Mouse (Mus musculus) embryonic facial prominence, embryonic 14.5 days (tissue): ENCODE results near the gene Hormad1. TPM values are rescaled to one million over a fixed set of nuclear protein-coding genes. Genes with fewer than 3 reads are reported as not detected.
"Not testable (repeated sequence)": the region's sequence is repeated elsewhere in the genome, so short reads cannot be mapped to it uniquely, and the experiment has no call there.

Source experiments
- ATAC-seq: fragments of 200-750 bp; cut with Nextera tagmentation; 2 replicates; pipeline ENCODE4 v1.8.0; 2017; ENCODE audit warnings: low read depth, moderate number of reproducible peaks, moderate TSS enrichment
- DNase-seq: peaks from one replicate; pipeline ENCODE4 v3.0.0-alpha.2; 2015; ENCODE audit warnings: low spot score
- H3K27ac ChIP-seq: fragments of 300-500 bp; sonication (generic); replicated peaks from 2 replicates; pipeline ENCODE4 v1.5.1; 2014; ENCODE audit warnings: low read depth, mild to moderate bottlenecking, low read length, moderate library complexity
- H3K27me3 ChIP-seq: fragments of 300-500 bp; sonication (generic); replicated peaks from 2 replicates; pipeline ENCODE4 v1.6.1; 2014; ENCODE audit warnings: low read length; ENCODE audit not compliant: control insufficient read depth, insufficient read depth
- H3K36me3 ChIP-seq: fragments of 300-500 bp; sonication (generic); 2 replicates; pipeline ENCODE4 v1.6.1; 2014; ENCODE audit warnings: low read length, mixed read lengths; ENCODE audit not compliant: control insufficient read depth, insufficient read depth
- H3K4me1 ChIP-seq: fragments of 300-500 bp; sonication (generic); 2 replicates; pipeline ENCODE4 v1.6.1; 2014; ENCODE audit warnings: antibody characterized with exemption, low read length; ENCODE audit not compliant: control insufficient read depth, insufficient read depth
- H3K4me2 ChIP-seq: fragments of 300-500 bp; sonication (generic); 2 replicates; pipeline ENCODE4 v1.6.1; 2014; ENCODE audit warnings: low read depth, mild to moderate bottlenecking, low read length, moderate library complexity, mixed read lengths
- H3K4me3 ChIP-seq: fragments of 300-500 bp; sonication (generic); 2 replicates; pipeline ENCODE4 v1.5.1; 2014; ENCODE audit warnings: low read depth, mild to moderate bottlenecking, low read length
- H3K9ac ChIP-seq: fragments of 300-500 bp; sonication (generic); 2 replicates; pipeline ENCODE4 v1.6.1; 2014; ENCODE audit warnings: low read depth, mild to moderate bottlenecking, low read length, moderate library complexity, mixed read lengths
- H3K9me3 ChIP-seq: fragments of 300-500 bp; sonication (generic); 2 replicates; pipeline ENCODE4 v1.6.1; 2016; ENCODE audit warnings: low read length; ENCODE audit not compliant: control insufficient read depth
- WGBS: fragments of 180-500 bp; shearing (Covaris S2); extraction: QIAGEN DNeasy Blood & Tissue Kit; methylation state at CpG from one replicate; pipeline ENCODE4 v1.1.7; 2014; 5-methylcytosine and 5-hydroxymethylcytosine counted together
- polyA plus RNA-seq: library from polyadenylated mRNA; unstranded; fragments of >200 nt; fragmentation: Nextera tagmentation; extraction: Ambion mirVana; gene quantifications from 2 replicates; pipeline ENCODE4 v1.2.1, GENCODE M21; 2014

Hormad1 gene
- polyA plus RNA-seq, 1 experiment from 2014 or later = not detected

DNA sequence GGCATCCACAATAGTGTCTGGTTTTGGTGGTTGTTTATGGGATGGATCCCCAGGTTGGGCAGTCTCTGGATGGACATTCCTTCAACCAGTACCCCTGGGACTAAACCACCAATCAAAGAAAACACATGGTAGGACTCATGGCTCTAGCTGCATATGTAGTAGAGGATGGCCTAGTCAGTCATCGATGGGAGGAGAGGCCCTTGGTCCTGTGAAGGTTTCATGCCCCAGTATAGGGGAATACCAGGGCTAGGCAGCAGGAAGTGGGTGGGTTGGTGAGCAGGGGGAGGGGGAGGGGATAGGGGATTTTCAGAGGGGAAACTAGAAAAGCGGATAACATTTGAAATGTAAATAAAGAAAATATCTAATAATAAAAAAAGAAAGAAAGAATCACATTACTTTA lies 18.3 kb upstream of the Hormad1 start:
- H3K27me3 ChIP-seq, H3K4me3 ChIP-seq, H3K4me2 ChIP-seq, H3K36me3 ChIP-seq, H3K9me3 ChIP-seq, DNase-seq, H3K27ac ChIP-seq, H3K9ac ChIP-seq, H3K4me1 ChIP-seq, ATAC-seq: not testable (repeated sequence)
- 73% methylated on average over 2 of the region's 2 CpGs for WGBS

DNA sequence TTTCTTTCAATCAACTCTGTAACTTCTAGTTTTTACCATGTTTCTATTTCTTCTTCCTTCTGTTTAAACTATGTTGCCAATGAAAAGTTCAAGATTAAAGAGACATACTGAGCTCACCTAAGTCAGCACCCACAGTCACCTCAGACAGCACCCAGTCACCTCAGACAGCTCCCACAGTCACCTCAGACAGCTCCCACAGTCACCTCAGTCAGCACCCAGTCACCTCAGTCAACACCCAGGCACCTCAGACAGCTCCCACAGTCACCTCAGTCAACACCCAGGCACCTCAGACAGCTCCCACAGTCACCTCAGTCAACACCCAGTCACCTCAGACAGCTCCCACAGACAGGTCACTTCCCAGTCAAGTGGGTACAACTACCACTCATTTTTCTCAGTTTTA lies 17.3 kb upstream of the Hormad1 start:
- ATAC-seq (no peak), DNase-seq (no peak)
- no peaks in the 10 kb centered on the region for H3K9me3 ChIP-seq
- no peaks in the 10 kb centered on the region for H3K27me3 ChIP-seq
- H3K27ac ChIP-seq = no peak overlapping the region
- H3K36me3 ChIP-seq = no peaks in the 10 kb centered on the region
- H3K4me2 ChIP-seq = no peak overlapping the region
- no peak overlapping the region for H3K9ac ChIP-seq
- H3K4me1 ChIP-seq = no peaks in the 10 kb centered on the region
- no peak overlapping the region for H3K4me3 ChIP-seq

DNA sequence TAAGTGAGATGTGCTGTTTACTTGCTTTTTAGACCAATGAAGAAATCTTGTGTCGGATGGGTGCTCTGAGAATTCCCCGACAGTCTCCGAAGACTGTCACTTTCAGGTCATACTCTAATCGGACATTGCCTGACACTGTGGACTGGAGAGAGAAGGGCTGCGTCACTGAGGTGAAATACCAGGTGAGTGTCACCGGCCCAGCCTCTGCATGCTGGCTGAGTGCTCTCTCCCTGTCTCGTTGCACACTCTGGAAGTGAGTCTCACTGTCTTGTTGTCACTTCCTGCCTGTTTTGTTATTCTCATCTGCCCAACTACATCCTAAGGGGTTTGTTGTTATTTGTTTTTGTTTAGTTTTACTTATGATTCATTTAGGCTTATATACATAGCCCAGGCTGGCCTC lies 16.5 kb upstream of the Hormad1 start:
- 57% methylated on average over 7 of the region's 7 CpGs for WGBS
- H3K4me1 ChIP-seq = no peaks in the 10 kb centered on the region

DNA sequence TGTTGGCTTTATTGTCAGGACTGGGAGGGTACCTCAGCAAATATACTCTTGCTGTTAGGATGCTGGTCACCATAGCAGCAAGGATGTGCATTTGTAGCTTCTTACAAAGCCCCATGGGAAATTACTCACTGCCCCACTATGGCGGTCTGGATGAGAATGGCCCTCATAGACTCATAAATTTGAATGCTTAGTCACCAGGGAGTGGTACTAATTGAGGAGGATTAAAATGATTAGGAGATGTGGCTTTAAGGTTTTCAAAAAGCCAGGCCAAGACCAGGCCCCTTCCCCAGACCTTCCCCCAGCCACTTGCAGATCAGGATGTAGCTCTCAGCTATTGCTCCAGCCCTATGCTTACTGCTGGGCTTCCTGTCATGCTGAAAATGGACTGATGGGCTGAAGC lies 9.3 kb upstream of the Hormad1 start:
- no peaks in the 10 kb centered on the region for H3K4me1 ChIP-seq
- no peak overlapping the region for H3K4me2 ChIP-seq
- no peaks in the 10 kb centered on the region for H3K36me3 ChIP-seq
- DNase-seq = no peak
- ATAC-seq = no peak
- no peak overlapping the region for H3K4me3 ChIP-seq
- no peaks in the 10 kb centered on the region for H3K9me3 ChIP-seq
- H3K27ac ChIP-seq = no peak overlapping the region
- WGBS = 65% methylated on average over 1 of the region's 1 CpGs
- H3K27me3 ChIP-seq = no peaks in the 10 kb centered on the region
- no peak overlapping the region for H3K9ac ChIP-seq

More for the DNA sequence above, 16.5 kb upstream of the Hormad1 start:
- Histone ChIP-seq H3K4me3 (no peak overlapping the region), H3K27ac (no peak overlapping the region), H3K4me2 (no peak overlapping the region), H3K9me3 (no peaks in the 10 kb centered on the region), H3K9ac (no peak overlapping the region), H3K36me3 (no peaks in the 10 kb centered on the region), H3K27me3 (no peaks in the 10 kb centered on the region)
- DNase-seq (no peak), ATAC-seq (no peak)

DNA sequence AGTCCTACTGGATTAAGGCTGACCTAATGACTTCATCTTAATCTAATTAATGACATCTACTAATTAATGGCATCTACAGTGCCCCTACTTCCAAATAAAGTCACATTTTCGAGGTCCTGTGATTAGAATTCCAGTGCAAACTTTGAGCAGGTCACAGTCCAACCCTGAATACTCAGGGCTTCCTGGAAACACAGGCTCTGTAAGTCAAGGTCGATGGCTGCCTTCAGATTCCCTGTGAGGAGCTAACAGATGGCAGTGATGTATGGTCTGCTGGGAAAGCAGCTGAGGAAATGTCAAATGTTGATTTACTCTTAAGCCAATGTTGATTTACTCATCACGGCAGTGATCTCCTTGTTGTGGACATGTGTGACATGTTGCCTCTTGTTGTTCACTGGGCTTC lies 5.5 kb upstream of the Hormad1 start:
- 46% methylated on average over 3 of the region's 3 CpGs for WGBS
- Histone ChIP-seq H3K9ac (no peak overlapping the region), H3K27ac (no peak overlapping the region), H3K4me1 (no peaks in the 10 kb centered on the region), H3K27me3 (no peaks in the 10 kb centered on the region), H3K36me3 (no peaks in the 10 kb centered on the region), H3K9me3 (no peaks in the 10 kb centered on the region), H3K4me2 (no peak overlapping the region), H3K4me3 (no peak overlapping the region)
- DNase-seq = no peak
- ATAC-seq = no peak

DNA sequence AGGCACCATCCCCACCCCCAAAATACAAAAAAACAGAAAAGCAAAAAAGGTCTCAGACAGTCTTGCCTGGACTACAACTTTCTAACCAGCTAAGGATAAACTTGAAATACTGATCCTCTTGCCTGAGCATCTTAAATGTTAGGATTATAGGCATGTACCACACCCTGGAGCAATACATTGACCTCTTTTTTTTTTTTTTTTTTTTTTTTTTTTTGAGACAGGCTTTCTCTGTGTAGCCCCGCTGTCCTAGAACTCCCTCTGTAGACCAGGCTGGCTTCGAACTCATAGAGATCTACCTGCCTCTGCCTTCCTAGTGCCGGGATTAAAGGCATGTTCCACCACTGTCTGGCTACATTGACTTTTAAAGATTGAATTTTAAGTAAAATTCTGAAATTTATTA lies 1.3 kb downstream of the Hormad1 start:
- H3K9ac ChIP-seq = no peak overlapping the region
- 91% methylated on average over 3 of the region's 3 CpGs for WGBS
- no peaks in the 10 kb centered on the region for H3K27me3 ChIP-seq
- no peak overlapping the region for H3K4me3 ChIP-seq
- no peak overlapping the region for H3K27ac ChIP-seq
- no peak overlapping the region for H3K4me2 ChIP-seq
- ATAC-seq (no peak), DNase-seq (no peak)
- H3K4me1 ChIP-seq = no peaks in the 10 kb centered on the region
- H3K36me3 ChIP-seq = no peaks in the 10 kb centered on the region
- no peaks in the 10 kb centered on the region for H3K9me3 ChIP-seq

DNA sequence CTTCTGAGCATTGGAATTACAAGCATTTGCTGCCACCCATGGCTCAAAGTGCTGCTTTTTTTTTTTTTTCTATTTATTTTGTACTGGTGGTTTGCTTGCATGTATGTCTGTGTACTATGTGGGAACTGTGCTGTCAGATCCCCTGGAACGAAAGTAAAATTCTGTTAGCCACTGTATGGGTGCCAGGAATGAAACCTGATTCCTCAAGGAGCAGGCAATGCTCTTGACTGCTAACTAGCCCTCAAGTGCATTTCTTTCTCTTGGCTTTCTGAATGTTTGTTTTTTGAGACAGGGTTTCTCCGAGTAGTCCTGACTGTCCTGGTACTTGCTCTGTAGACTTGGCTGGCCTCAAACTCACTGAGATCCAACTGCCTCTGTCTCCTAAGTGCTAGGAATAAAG lies 2.3 kb downstream of the Hormad1 start:
- Histone ChIP-seq H3K9me3 (no peaks in the 10 kb centered on the region), H3K27ac (no peak overlapping the region), H3K4me2 (no peak overlapping the region), H3K4me1 (no peaks in the 10 kb centered on the region), H3K9ac (no peak overlapping the region), H3K36me3 (no peaks in the 10 kb centered on the region), H3K4me3 (no peak overlapping the region), H3K27me3 (no peaks in the 10 kb centered on the region)
- WGBS = 53% methylated on average over 2 of the region's 2 CpGs
- DNase-seq (peak; percentile 2), ATAC-seq (no peak)

DNA sequence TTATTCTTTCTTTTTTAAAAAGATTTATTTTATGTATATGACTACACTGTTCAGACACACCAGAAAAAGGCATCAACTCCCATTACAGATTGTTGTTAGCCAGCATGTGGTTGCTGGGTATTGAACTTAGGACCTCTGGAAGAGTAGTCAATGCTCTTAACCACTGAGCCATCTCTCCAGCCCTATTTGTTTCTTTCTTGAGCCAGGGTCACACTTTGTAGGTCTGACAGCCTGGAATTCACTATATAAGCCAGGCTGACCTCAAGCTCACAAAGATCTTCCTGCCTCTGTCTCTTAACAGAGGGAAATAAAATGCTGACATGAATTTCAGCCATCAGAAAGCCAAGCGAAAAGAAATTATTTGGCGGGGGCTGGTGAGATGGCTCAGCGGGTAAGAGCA lies 10.1 kb downstream of the Hormad1 start:
- H3K4me3 ChIP-seq = no peak overlapping the region
- no peaks in the 10 kb centered on the region for H3K4me1 ChIP-seq
- ATAC-seq (no peak), DNase-seq (no peak)
- no peak overlapping the region for H3K27ac ChIP-seq
- WGBS = 88% methylated on average over 3 of the region's 3 CpGs
- no peaks in the 10 kb centered on the region for H3K27me3 ChIP-seq
- no peaks in the 10 kb centered on the region for H3K36me3 ChIP-seq
- no peak overlapping the region for H3K9ac ChIP-seq
- no peaks in the 10 kb centered on the region for H3K9me3 ChIP-seq
- no peak overlapping the region for H3K4me2 ChIP-seq

DNA sequence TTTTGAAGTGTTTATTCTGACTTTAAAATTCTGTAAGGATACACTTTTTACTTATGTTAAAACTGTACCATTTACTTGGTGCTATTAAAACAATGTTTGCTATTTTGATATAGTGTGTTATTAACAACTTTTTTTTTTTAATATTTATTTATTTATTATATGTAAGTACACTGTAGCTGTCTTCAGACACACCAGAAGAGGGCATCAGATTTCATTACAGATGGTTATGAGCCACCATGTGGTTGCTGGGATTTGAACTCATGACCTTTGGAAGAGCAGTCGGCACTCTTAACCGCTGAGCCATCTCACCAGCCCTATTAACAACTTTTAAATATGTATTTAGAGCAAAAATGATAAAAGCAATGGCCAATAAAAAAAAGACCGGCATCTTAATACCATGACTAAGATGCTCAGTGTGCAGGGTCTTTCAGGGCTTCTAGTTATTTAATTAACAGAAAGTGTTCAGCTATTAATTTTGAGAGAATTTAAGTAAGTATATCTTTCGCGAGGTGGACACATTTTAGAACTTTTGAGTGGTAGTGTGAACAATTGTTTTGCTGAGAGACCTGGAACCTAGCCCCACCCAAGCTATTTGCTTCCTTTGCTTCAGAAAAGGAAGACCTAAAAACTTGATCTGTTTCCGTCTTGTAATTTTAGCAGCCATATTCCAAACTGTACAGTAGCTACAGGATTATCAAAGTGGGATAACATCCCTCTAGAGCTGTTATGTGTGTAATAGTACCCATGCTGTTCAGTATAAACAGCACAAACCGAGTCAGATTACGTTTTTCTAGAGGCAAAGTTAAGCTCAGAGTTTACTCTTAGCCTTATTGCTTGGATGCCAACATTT lies 28.5 kb downstream of the Hormad1 start:
- H3K27ac ChIP-seq = 0 out of 2 replicates have a peak overlapping the region, but pooled peaks have one; percentile 19
- peaks cover 8% of the 10 kb centered on the region for H3K4me1 ChIP-seq
- DNase-seq = no peak
- no peaks in the 10 kb centered on the region for H3K9me3 ChIP-seq
- peaks cover 20% of the 10 kb centered on the region for H3K36me3 ChIP-seq
- ATAC-seq = no peak
- WGBS = 53% methylated on average over 8 of the region's 8 CpGs
- no peaks in the 10 kb centered on the region for H3K27me3 ChIP-seq
- peak overlapping the region; percentile 66 for H3K4me3 ChIP-seq
- H3K4me2 ChIP-seq = peak overlapping the region; percentile 75
- no peak overlapping the region for H3K9ac ChIP-seq
